In the genomic region with DNA sequence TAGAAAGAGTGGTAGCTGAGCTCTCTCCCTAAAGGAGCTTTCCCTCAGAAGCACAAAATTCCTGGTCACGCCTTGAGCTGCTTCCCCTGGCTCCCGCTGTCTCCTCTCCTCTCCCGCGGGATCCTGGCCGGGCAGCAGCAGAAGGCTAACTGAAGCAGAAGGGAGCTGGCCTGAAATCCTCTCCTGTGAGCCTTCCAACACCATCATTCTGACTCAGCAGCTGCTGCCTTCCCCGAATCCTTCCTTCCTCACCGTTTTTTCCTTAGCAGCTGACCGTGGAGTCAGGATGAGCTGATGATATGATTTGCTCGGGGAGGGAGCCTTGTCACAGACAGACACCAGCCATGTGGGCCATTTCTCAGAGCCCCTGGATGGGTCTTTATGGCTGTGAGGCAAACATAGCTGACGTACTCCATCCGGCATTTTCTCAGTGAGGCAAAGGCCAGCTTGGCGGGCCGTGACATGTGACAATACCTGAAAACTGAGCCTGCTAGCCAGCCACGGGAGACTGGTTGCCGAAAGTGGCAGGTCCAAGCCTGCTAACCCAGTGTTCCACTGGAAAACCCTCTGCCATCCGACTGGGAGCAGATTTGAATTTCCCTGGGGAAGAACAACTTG, we compare ENCODE assay signal across 11 mouse cellular contexts. TPM values are rescaled to one million over a fixed set of nuclear protein-coding genes. Genes with fewer than 3 reads are reported as not detected.
DNase-seq lines count a peak whose midpoint lies in the region; ATAC-seq and TF ChIP-seq lines count a peak whose summit lies in the region.
"Had no signal": no experiment of that assay in that cellular context is flagged by ENCODE, and none has a peak within 500 bp of the region (broad histone marks: within the 10 kb centered on the region; RNA-seq: fewer than 3 reads in every experiment).

No protein-coding gene starts in this region.

- TF ChIP-seq POLR2A in ES-Bruce4 (IDR thresholded peaks at IDR 0.05; ENCODE audit: insufficient read depth, low read length) = no peak

- H3K9me3 ChIP-seq in intestine, embryonic 14.5 days (ENCODE audit: control insufficient read depth, low read length) = no peaks in the 10 kb centered on the region
- no peaks in the 10 kb centered on the region for H3K9me3 ChIP-seq in intestine, postnatal 0 days (ENCODE audit: control insufficient read depth)
- no peaks in the 10 kb centered on the region for H3K9me3 ChIP-seq in ES-Bruce4 (replicated peaks; ENCODE audit: control insufficient read depth, insufficient read depth, low read length, poor library complexity, severe bottlenecking)
- H3K9me3 ChIP-seq in heart, embryonic 16.5 days (replicated peaks; ENCODE audit: control insufficient read depth, low read length) = no peaks in the 10 kb centered on the region
- no peaks in the 10 kb centered on the region for H3K9me3 ChIP-seq in midbrain, embryonic 15.5 days

- H3K27me3 ChIP-seq in intestine, embryonic 14.5 days (replicated peaks; ENCODE audit: control insufficient read depth, insufficient read depth, low read length) = no peaks in the 10 kb centered on the region
- no peaks in the 10 kb centered on the region for H3K27me3 ChIP-seq in intestine, postnatal 0 days (replicated peaks; ENCODE audit: control insufficient read depth, insufficient read depth, low read length)
- H3K27me3 ChIP-seq in ES-Bruce4 (ENCODE audit: control insufficient read depth, insufficient read depth, low read length, poor library complexity, severe bottlenecking) = no peaks in the 10 kb centered on the region
- no peaks in the 10 kb centered on the region for H3K27me3 ChIP-seq in heart, embryonic 16.5 days (ENCODE audit: control insufficient read depth, insufficient read depth, low read length)
- no peaks in the 10 kb centered on the region for H3K27me3 ChIP-seq in midbrain, embryonic 15.5 days (replicated peaks)

- no peaks in the 10 kb centered on the region for H3K36me3 ChIP-seq in intestine, embryonic 14.5 days (ENCODE audit: control insufficient read depth, insufficient read depth, low read length)
- no peaks in the 10 kb centered on the region for H3K36me3 ChIP-seq in intestine, postnatal 0 days (ENCODE audit: control insufficient read depth, insufficient read depth)
- H3K36me3 ChIP-seq in ES-Bruce4 (ENCODE audit: control insufficient read depth, insufficient read depth, low read length, poor library complexity, severe bottlenecking) = no peaks in the 10 kb centered on the region
- no peaks in the 10 kb centered on the region for H3K36me3 ChIP-seq in heart, embryonic 16.5 days (ENCODE audit: control insufficient read depth, insufficient read depth)
- no peaks in the 10 kb centered on the region for H3K36me3 ChIP-seq in midbrain, embryonic 15.5 days (replicated peaks)

- H3K4me2 ChIP-seq in intestine, embryonic 14.5 days (ENCODE audit: low read length) = no peak overlapping the region
- H3K4me2 ChIP-seq in intestine, postnatal 0 days (replicated peaks; ENCODE audit: low read depth) = no peak overlapping the region
- no peak overlapping the region for H3K4me2 ChIP-seq in heart, embryonic 16.5 days (ENCODE audit: low read depth, low read length)
- H3K4me2 ChIP-seq in midbrain, embryonic 15.5 days = no peak overlapping the region

- WGBS in intestine, embryonic 14.5 days = 44% methylated on average over 16 of the region's 16 CpGs
- WGBS in intestine, postnatal 0 days = 58% methylated on average over 16 of the region's 16 CpGs
- WGBS in heart, embryonic 16.5 days = 56% methylated on average over 16 of the region's 16 CpGs
- WGBS in midbrain, embryonic 15.5 days = 67% methylated on average over 16 of the region's 16 CpGs

- peak overlapping the region; percentile 66 for H3K27ac ChIP-seq in intestine, embryonic 14.5 days (ENCODE audit: low read depth)
- H3K27ac ChIP-seq in intestine, postnatal 0 days (ENCODE audit: low read depth, low read length) = no peak overlapping the region
- peak overlapping the region; percentile 3; the same call in 1 of the 2 replicates for H3K27ac ChIP-seq in ES-Bruce4 (ENCODE audit: insufficient read depth, low read length)
- peak overlapping the region; percentile 31 for H3K27ac ChIP-seq in heart, embryonic 16.5 days (ENCODE audit: low read length)
- H3K27ac ChIP-seq in midbrain, embryonic 15.5 days = no peak overlapping the region
- H3K27ac ChIP-seq: liver, embryonic 14.5 days had no signal

- no peak overlapping the region for H3K9ac ChIP-seq in intestine, embryonic 14.5 days (ENCODE audit: low read length)
- H3K9ac ChIP-seq in intestine, postnatal 0 days (ENCODE audit: low read depth, low read length) = no peak overlapping the region
- H3K9ac ChIP-seq in ES-Bruce4 (ENCODE audit: low read depth, poor library complexity, severe bottlenecking) = peak overlapping the region; percentile 73
- H3K9ac ChIP-seq in heart, embryonic 16.5 days (ENCODE audit: low read length) = no peak overlapping the region
- H3K9ac ChIP-seq in midbrain, embryonic 15.5 days = no peak overlapping the region
- H3K9ac ChIP-seq: liver, embryonic 14.5 days had no signal

- TF ChIP-seq CTCF in intestine, postnatal 0 days (IDR thresholded peaks at IDR 0.05; ENCODE audit: low read depth) = no peak
- TF ChIP-seq CTCF in ES-Bruce4 (IDR thresholded peaks at IDR 0.05; ENCODE audit: low read depth, low read length) = no peak

- no peak for TF ChIP-seq EP300 in ES-Bruce4 (IDR thresholded peaks at IDR 0.05; ENCODE audit: insufficient read depth, low read depth, low read length)

- H3K4me3 ChIP-seq in intestine, embryonic 14.5 days (ENCODE audit: low read depth, low read length) = no peak overlapping the region
- no peak overlapping the region for H3K4me3 ChIP-seq in intestine, postnatal 0 days (ENCODE audit: low read depth, low read length)
- peak overlapping the region; percentile 8 for H3K4me3 ChIP-seq in ES-Bruce4 (ENCODE audit: low read depth, low read length)
- no peak overlapping the region for H3K4me3 ChIP-seq in heart, embryonic 16.5 days (ENCODE audit: low read length)
- no peak overlapping the region for H3K4me3 ChIP-seq in midbrain, embryonic 15.5 days

- no peak for DNase-seq in intestine, embryonic 14.5 days (ENCODE audit: low spot score)
- DNase-seq in cerebellum, adult 9-10 months = peak; percentile 79
- DNase-seq in thymus, postnatal 4 days = no peak
- DNase-seq in layer of hippocampus, adult 9-10 months (ENCODE audit: low spot score) = no peak
- DNase-seq: thymus, postnatal 25 days had no signal

- no peak for ATAC-seq in intestine, embryonic 14.5 days (replicated peaks; ENCODE audit: low FRiP score, low TSS enrichment, low read depth)
- ATAC-seq in intestine, postnatal 0 days = no peak
- no peak for ATAC-seq in heart, embryonic 16.5 days (replicated peaks; ENCODE audit: extremely low read depth, insufficient read depth, low FRiP score)
- ATAC-seq in midbrain, embryonic 15.5 days (replicated peaks) = no peak

- peaks cover 40% of the 10 kb centered on the region for H3K4me1 ChIP-seq in intestine, embryonic 14.5 days (replicated peaks; ENCODE audit: control insufficient read depth, insufficient read depth, low read length)
- H3K4me1 ChIP-seq in intestine, postnatal 0 days (replicated peaks; ENCODE audit: control insufficient read depth, insufficient read depth, low read length) = peaks cover 15% of the 10 kb centered on the region
- H3K4me1 ChIP-seq in ES-Bruce4 (ENCODE audit: control insufficient read depth, insufficient read depth, low read length) = peaks cover 11% of the 10 kb centered on the region
- H3K4me1 ChIP-seq in heart, embryonic 16.5 days (ENCODE audit: control insufficient read depth, insufficient read depth, low read length) = peaks cover 25% of the 10 kb centered on the region
- peaks cover 14% of the 10 kb centered on the region; the same call in 1 of the 2 replicates for H3K4me1 ChIP-seq in midbrain, embryonic 15.5 days

RNA-seq across cellular contexts. Expression of a gene that starts 6.8 kb away (rescaled TPM):
- 36.9 and 38.0 TPM in 2 replicates for polyA plus RNA-seq in intestine, embryonic 14.5 days (2014; fragmentation: Nextera tagmentation; extraction: Ambion mirVana)
- polyA plus RNA-seq in intestine, postnatal 0 days (2015; fragmentation: Nextera tagmentation; extraction: Ambion mirVana) = 81.7 and 86.9 TPM in 2 replicates
- polyA plus RNA-seq in ES-Bruce4 (2011; ENCODE audit: insufficient read depth, insufficient read length, low read depth, missing spikeins) = 62.2 and 65.1 TPM in 2 replicates
- polyA plus RNA-seq in heart, embryonic 16.5 days (2015; fragmentation: Nextera tagmentation; extraction: Ambion mirVana) = 20.7 and 21.6 TPM in 2 replicates
- polyA plus RNA-seq in midbrain, embryonic 15.5 days (2015; fragmentation: Nextera tagmentation; extraction: Ambion mirVana) = 17.3 and 17.4 TPM in 2 replicates

RNA-seq across cellular contexts. Expression of a gene that starts 57.8 kb away (rescaled TPM):
- not detected in 2 replicates for polyA plus RNA-seq in intestine, embryonic 14.5 days (2014; fragmentation: Nextera tagmentation; extraction: Ambion mirVana)
- polyA plus RNA-seq in intestine, postnatal 0 days (2015; fragmentation: Nextera tagmentation; extraction: Ambion mirVana) = 0.08 TPM in 1 of 2 replicates, not detected in the other
- not detected in 2 replicates for polyA plus RNA-seq in ES-Bruce4 (2011; ENCODE audit: insufficient read depth, insufficient read length, low read depth, missing spikeins)
- not detected in 2 replicates for polyA plus RNA-seq in heart, embryonic 16.5 days (2015; fragmentation: Nextera tagmentation; extraction: Ambion mirVana)
- not detected in 2 replicates for polyA plus RNA-seq in midbrain, embryonic 15.5 days (2015; fragmentation: Nextera tagmentation; extraction: Ambion mirVana)
- polyA plus RNA-seq: liver, embryonic 14.5 days; neural tube, embryonic 14.5 days had no signal

RNA-seq across cellular contexts. Expression of a gene that starts 58.0 kb away (rescaled TPM):
- polyA plus RNA-seq in intestine, embryonic 14.5 days (2014; fragmentation: Nextera tagmentation; extraction: Ambion mirVana) = 4.7 and 5.0 TPM in 2 replicates
- 2.6 and 2.8 TPM in 2 replicates for polyA plus RNA-seq in intestine, postnatal 0 days (2015; fragmentation: Nextera tagmentation; extraction: Ambion mirVana)
- polyA plus RNA-seq in ES-Bruce4 (2011; ENCODE audit: insufficient read depth, insufficient read length, low read depth, missing spikeins) = 4.8 and 5.1 TPM in 2 replicates
- 0.82 and 1.4 TPM in 2 replicates for polyA plus RNA-seq in heart, embryonic 16.5 days (2015; fragmentation: Nextera tagmentation; extraction: Ambion mirVana)
- 14.5 and 16.0 TPM in 2 replicates for polyA plus RNA-seq in midbrain, embryonic 15.5 days (2015; fragmentation: Nextera tagmentation; extraction: Ambion mirVana)

Comparison
In these comparisons a context has a peak if more than half of its experiments do, and no peak if none do; other contexts are left out.
1. H3K27ac ChIP-seq: peak in intestine, embryonic 14.5 days (single experiment), ES-Bruce4 (single experiment) and heart, embryonic 16.5 days (single experiment); none in intestine, postnatal 0 days (single experiment) and midbrain, embryonic 15.5 days (single experiment).